Mouse (Mus musculus) hindbrain, embryonic 12.5 days (tissue): ENCODE results near the gene Ccsap. TPM values are rescaled to one million over a fixed set of nuclear protein-coding genes. Genes with fewer than 3 reads are reported as not detected.

Source experiments
- ATAC-seq: fragments of 200-750 bp; cut with Nextera tagmentation; 2 replicates; pipeline ENCODE4 v1.8.0; 2017; ENCODE audit warnings: moderate TSS enrichment; ENCODE audit not compliant: low FRiP score
- H3K27ac ChIP-seq: fragments of 300-500 bp; sonication (generic); 2 replicates; pipeline ENCODE4 v1.5.1; 2016; ENCODE audit warnings: mild to moderate bottlenecking
- H3K27me3 ChIP-seq: fragments of 300-500 bp; sonication (generic); 2 replicates; pipeline ENCODE4 v1.6.1; 2016; ENCODE audit warnings: mild to moderate bottlenecking
- H3K36me3 ChIP-seq: fragments of 300-500 bp; sonication (generic); 2 replicates; pipeline ENCODE4 v1.6.1; 2016; ENCODE audit warnings: mild to moderate bottlenecking
- H3K4me1 ChIP-seq: fragments of 300-500 bp; sonication (generic); 2 replicates; pipeline ENCODE4 v1.6.1; 2016
- H3K4me2 ChIP-seq: fragments of 300-500 bp; sonication (generic); replicated peaks from 2 replicates; pipeline ENCODE4 v1.6.1; 2016; ENCODE audit warnings: mild to moderate bottlenecking
- H3K4me3 ChIP-seq: fragments of 300-500 bp; sonication (generic); 2 replicates; pipeline ENCODE4 v1.5.1; 2016; ENCODE audit warnings: mild to moderate bottlenecking
- H3K9ac ChIP-seq: fragments of 300-500 bp; sonication (generic); 2 replicates; pipeline ENCODE4 v1.6.1; 2016; ENCODE audit warnings: mild to moderate bottlenecking, moderate library complexity
- H3K9me3 ChIP-seq: fragments of 300-500 bp; sonication (generic); replicated peaks from 2 replicates; pipeline ENCODE4 v1.6.1; 2016; ENCODE audit warnings: mild to moderate bottlenecking
- WGBS: fragments of 180-500 bp; shearing (Covaris S2); methylation state at CpG from one replicate; pipeline ENCODE4 v1.1.7; 2016; 5-methylcytosine and 5-hydroxymethylcytosine counted together
- polyA plus RNA-seq: library from polyadenylated mRNA; unstranded; fragments of >200 nt; fragmentation: Nextera tagmentation; extraction: Ambion mirVana; gene quantifications from 2 replicates; pipeline ENCODE4 v1.2.1, GENCODE M21; 2016

The Ccsap gene
- polyA plus RNA-seq, 1 experiment from 2014 or later = 6.8 TPM

DNA sequence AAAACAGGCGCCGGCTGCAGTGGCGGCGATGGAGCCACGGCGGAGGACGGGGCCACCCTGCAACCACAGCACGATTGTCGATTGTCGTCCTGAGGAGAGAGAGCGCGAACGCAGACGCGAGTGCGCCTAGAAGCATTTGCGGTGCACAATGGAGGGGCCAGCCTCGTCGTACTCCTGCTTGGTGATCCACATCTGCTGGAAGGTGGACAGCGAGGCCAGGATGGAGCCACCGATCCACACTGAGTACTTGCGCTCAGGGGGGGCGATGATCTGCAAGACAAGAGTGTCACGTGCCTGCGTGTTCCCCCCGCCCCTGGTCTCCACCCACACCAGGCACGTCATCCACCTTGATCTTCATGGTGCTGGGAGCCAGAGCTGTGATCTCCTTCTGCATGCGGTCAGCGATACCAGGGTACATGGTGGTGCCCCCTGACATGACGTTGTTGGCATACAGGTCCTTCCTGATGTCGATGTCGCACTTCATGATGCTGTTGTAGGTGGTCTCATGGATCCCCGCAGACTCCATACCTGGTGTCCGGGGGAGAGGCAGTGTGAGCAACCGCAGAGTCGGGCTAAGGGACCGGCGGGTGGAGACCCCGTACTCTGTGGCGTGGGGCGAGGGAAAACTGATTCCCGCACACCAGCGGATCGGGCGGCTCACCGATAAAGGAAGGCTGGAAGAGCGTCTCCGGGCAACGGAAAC is 32.0 kb upstream of the Ccsap start:
- under 1% methylated on average over 49 of the region's 49 CpGs for WGBS
- H3K9me3 ChIP-seq = no peaks in the 10 kb centered on the region
- H3K4me3 ChIP-seq = peak overlapping the region; percentile 39
- H3K27ac ChIP-seq = no peak overlapping the region
- no peaks in the 10 kb centered on the region for H3K36me3 ChIP-seq
- peak; percentile 75 for ATAC-seq
- H3K27me3 ChIP-seq = peaks cover 88% of the 10 kb centered on the region
- peak overlapping the region; percentile 51 for H3K9ac ChIP-seq
- H3K4me1 ChIP-seq = peaks cover 20% of the 10 kb centered on the region
- peak overlapping the region; percentile 62 for H3K4me2 ChIP-seq

DNA sequence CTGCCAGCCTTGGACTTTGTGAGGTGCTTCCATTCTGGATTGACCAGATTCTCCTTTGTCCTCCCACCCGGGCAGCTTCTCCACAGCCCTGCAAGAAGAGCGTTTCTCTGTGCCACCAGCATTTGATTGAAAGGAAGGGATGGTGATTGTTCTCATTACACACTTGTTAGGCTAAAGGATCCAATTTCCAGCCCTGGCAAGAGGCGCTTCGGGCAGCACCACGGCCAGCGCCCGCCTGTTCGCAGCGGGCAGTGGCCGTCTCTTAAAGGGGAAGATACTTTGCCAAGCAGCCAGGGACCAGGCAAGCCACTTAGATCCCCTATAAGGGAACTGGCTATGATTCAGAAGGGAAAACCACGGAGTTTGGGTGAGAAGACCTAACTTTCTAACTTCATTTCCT is 31.3 kb upstream of the Ccsap start:
- Histone ChIP-seq H3K9me3 (no peaks in the 10 kb centered on the region), H3K27me3 (peaks cover 84% of the 10 kb centered on the region), H3K27ac (no peak overlapping the region), H3K9ac (peak overlapping the region; percentile 51; the same call in 1 of the 2 replicates), H3K4me2 (peak overlapping the region; percentile 62), H3K36me3 (no peaks in the 10 kb centered on the region), H3K4me1 (peaks cover 20% of the 10 kb centered on the region), H3K4me3 (peak overlapping the region; percentile 39)
- WGBS = under 1% methylated on average over 11 of the region's 11 CpGs
- ATAC-seq = no peak

DNA sequence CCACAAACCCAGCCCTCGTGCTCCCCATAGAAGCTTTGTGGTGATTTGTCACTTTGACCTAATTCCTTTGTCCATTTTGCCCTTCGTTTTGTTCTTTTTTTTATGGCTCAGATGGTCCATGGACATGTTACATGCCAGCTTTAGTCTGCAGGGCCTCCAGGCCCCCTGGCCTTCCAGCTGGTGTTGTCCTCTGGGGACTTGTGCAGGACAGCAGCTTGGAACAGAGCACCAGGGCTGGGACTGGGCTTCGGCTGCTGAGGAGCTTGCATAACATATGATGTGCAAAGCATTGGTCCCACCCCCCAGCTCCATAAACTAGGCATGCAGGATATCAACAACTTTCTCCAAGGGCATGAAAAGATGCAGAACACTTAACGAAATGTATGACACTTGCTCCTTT is 29.8 kb upstream of the Ccsap start:
- Histone ChIP-seq H3K27ac (no peak overlapping the region), H3K9ac (no peak overlapping the region), H3K27me3 (peaks cover 79% of the 10 kb centered on the region), H3K4me1 (peaks cover 23% of the 10 kb centered on the region), H3K9me3 (no peaks in the 10 kb centered on the region), H3K4me2 (no peak overlapping the region), H3K36me3 (no peaks in the 10 kb centered on the region), H3K4me3 (no peak overlapping the region)
- WGBS = 68% methylated on average over 4 of the region's 4 CpGs
- ATAC-seq = no peak

- Histone ChIP-seq H3K36me3 (no peaks in the 10 kb centered on the region), H3K9ac (no peak overlapping the region), H3K4me3 (no peak overlapping the region), H3K4me1 (peaks cover 31% of the 10 kb centered on the region), H3K4me2 (no peak overlapping the region), H3K27ac (no peak overlapping the region), H3K27me3 (peaks cover 67% of the 10 kb centered on the region), H3K9me3 (no peaks in the 10 kb centered on the region)
- no peak for ATAC-seq
- WGBS = 87% methylated on average over 2 of the region's 2 CpGs
These were observed 27.9 kb upstream of the Ccsap start for GRCm38 (mm10) chr8:123887956-123888355.

DNA sequence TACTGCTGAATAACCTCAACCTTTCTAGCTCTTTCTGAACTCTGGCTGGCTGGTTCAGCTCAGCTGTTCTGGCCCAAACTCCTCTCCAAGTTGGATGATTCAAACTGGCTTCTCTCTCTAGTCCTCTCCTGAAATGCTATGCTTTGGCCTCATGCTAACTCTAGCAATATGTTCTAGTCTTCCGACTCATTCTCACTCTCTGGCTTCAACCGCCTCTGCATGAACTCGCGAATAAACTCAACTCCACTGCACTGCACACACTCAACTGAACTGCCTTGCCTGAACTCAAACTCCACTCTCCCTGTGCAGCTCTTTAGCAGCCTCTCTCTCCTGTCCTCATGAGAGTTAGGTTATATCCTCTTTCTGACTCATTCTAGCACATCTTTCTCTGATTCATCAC is 27.2 kb upstream of the Ccsap start:
- H3K9ac ChIP-seq = no peak overlapping the region
- no peaks in the 10 kb centered on the region for H3K9me3 ChIP-seq
- no peak overlapping the region for H3K4me2 ChIP-seq
- peaks cover 24% of the 10 kb centered on the region for H3K4me1 ChIP-seq
- H3K4me3 ChIP-seq = no peak overlapping the region
- no peak overlapping the region for H3K27ac ChIP-seq
- 97% methylated on average over 4 of the region's 4 CpGs for WGBS
- no peaks in the 10 kb centered on the region for H3K36me3 ChIP-seq
- peaks cover 60% of the 10 kb centered on the region for H3K27me3 ChIP-seq
- no peak for ATAC-seq

GRCm38 (mm10) chr8:123884721-123885565 is 24.9 kb upstream of the Ccsap start:
- peak overlapping the region; percentile 32; the same call in 1 of the 2 replicates for H3K9ac ChIP-seq
- H3K9me3 ChIP-seq = no peaks in the 10 kb centered on the region
- WGBS = 9% methylated on average over 13 of the region's 14 CpGs
- no peaks in the 10 kb centered on the region for H3K36me3 ChIP-seq
- H3K4me1 ChIP-seq = peaks cover 11% of the 10 kb centered on the region
- peaks cover 41% of the 10 kb centered on the region for H3K27me3 ChIP-seq
- H3K27ac ChIP-seq = peak overlapping the region; percentile 60; the same call in 1 of the 2 replicates
- peak overlapping the region; percentile 22 for H3K4me2 ChIP-seq
- peak; percentile 73 for ATAC-seq
- H3K4me3 ChIP-seq = no peak overlapping the region

DNA sequence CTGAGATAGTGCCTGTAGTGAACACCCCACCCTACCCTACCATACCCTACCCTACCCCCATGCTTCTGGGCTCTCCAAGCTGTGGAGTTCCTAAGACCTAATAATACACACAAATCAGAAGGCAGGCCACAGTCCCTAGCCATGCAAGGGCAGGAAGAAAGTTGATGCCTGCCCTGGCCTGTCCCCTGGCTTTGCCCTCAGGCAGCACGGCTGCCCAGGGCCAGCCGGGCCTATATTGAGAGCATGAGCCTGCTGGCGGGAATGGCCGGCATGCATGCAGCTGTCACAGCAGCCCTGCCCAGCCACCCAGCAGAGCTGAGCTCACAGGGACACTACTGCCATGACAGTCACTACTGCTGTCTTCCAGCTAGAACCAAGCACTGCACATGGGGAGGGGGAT is 23.1 kb upstream of the Ccsap start:
- 66% methylated on average over 4 of the region's 4 CpGs for WGBS

DNA sequence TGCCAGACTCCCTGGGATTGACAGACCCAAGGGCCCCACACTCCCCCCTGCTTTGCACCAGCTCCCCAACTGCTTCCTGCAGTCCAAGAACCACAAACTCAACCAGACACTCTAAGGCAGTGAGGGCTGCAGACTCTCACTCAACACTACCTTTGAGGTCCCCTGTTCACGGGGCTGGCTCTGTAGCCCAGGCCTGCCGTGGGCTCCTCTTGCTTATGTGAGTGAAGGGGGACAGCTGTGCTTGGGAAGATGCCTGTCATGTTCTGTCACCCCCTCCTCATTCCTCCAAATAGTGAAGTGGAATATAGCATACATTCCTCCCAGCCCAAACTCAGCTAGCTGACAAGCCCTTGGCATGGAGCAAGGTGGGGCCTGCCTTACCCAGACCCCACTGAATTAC is 22.4 kb upstream of the Ccsap start:
- no peak overlapping the region for H3K4me2 ChIP-seq
- H3K27ac ChIP-seq = no peak overlapping the region
- H3K4me3 ChIP-seq = no peak overlapping the region
- 70% methylated on average over 2 of the region's 2 CpGs for WGBS
- H3K36me3 ChIP-seq = no peaks in the 10 kb centered on the region
- peaks cover 27% of the 10 kb centered on the region for H3K27me3 ChIP-seq
- no peak overlapping the region for H3K9ac ChIP-seq
- ATAC-seq = no peak
- H3K4me1 ChIP-seq = peaks cover 14% of the 10 kb centered on the region
- H3K9me3 ChIP-seq = no peaks in the 10 kb centered on the region

More for the DNA sequence above, 23.1 kb upstream of the Ccsap start:
- no peak overlapping the region for H3K4me3 ChIP-seq
- H3K9me3 ChIP-seq = no peaks in the 10 kb centered on the region
- no peak overlapping the region for H3K9ac ChIP-seq
- ATAC-seq = no peak
- peaks cover 14% of the 10 kb centered on the region for H3K4me1 ChIP-seq
- peaks cover 27% of the 10 kb centered on the region for H3K27me3 ChIP-seq
- no peak overlapping the region for H3K4me2 ChIP-seq
- no peak overlapping the region for H3K27ac ChIP-seq
- H3K36me3 ChIP-seq = no peaks in the 10 kb centered on the region

- WGBS = 57% methylated on average over 4 of the region's 4 CpGs
- ATAC-seq = no peak
These were observed 20.9 kb upstream of the Ccsap start for GRCm38 (mm10) chr8:123880821-123881350.

DNA sequence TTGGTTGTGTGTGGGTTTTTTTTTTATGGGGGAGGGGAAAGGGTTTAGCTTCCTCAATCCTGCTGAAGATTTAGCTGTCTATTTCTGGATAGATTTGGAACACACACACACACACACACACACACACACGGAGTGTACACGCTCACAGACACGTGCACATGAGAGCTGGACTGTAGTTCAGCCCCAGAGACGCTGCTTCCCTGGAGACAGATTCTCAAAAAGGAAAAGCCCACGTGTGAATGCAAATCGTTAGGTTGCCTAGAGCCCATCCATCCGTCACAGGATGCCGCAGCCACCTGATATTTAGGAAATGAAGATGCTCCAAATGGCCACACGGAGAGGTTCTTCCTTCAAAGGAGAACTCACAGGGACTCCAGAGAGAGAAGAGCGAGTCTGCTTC is 20.3 kb upstream of the Ccsap start:
- 71% methylated on average over 10 of the region's 10 CpGs for WGBS
- ATAC-seq = no peak

More at GRCm38 (mm10) chr8:123880821-123881350, 20.9 kb upstream of the Ccsap start:
- Histone ChIP-seq H3K4me1 (peaks cover 14% of the 10 kb centered on the region), H3K36me3 (no peaks in the 10 kb centered on the region), H3K4me3 (no peak overlapping the region), H3K9ac (no peak overlapping the region), H3K4me2 (no peak overlapping the region), H3K27me3 (peaks cover 17% of the 10 kb centered on the region), H3K27ac (no peak overlapping the region), H3K9me3 (no peaks in the 10 kb centered on the region)

DNA sequence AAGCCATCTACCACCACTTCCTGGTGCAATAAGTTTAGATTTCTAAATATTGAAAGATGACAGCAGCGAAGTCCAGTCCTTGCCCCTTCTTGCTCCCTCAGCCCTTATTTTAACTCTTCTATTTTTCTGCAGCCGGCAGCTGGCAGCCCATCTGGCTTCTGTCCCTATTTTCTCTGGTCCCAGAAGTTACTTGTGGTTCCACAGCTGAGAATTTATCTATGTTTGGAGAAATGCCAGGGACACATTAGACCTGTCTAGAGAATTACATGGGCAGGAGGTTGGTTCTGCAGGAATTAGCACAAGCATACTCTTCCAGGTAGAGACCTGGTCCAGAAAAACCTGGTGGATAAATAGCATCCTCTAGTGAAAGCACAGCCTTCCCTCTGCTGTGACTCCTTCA is 17.9 kb upstream of the Ccsap start:
- Histone ChIP-seq H3K27me3 (0 out of 2 replicates have a peak, but pooled peaks cover 4% of the 10 kb centered on the region), H3K4me2 (no peak overlapping the region), H3K27ac (no peak overlapping the region), H3K36me3 (no peaks in the 10 kb centered on the region), H3K9ac (no peak overlapping the region), H3K4me3 (no peak overlapping the region), H3K9me3 (no peaks in the 10 kb centered on the region), H3K4me1 (peaks cover 2% of the 10 kb centered on the region; the same call in 1 of the 2 replicates)
- no peak for ATAC-seq
- 84% methylated on average over 2 of the region's 2 CpGs for WGBS

More for the DNA sequence above, 20.3 kb upstream of the Ccsap start:
- H3K27me3 ChIP-seq = peaks cover 11% of the 10 kb centered on the region
- H3K36me3 ChIP-seq = no peaks in the 10 kb centered on the region
- no peak overlapping the region for H3K27ac ChIP-seq
- H3K4me3 ChIP-seq = no peak overlapping the region
- no peaks in the 10 kb centered on the region for H3K9me3 ChIP-seq
- peaks cover 14% of the 10 kb centered on the region for H3K4me1 ChIP-seq
- H3K4me2 ChIP-seq = no peak overlapping the region
- no peak overlapping the region for H3K9ac ChIP-seq

DNA sequence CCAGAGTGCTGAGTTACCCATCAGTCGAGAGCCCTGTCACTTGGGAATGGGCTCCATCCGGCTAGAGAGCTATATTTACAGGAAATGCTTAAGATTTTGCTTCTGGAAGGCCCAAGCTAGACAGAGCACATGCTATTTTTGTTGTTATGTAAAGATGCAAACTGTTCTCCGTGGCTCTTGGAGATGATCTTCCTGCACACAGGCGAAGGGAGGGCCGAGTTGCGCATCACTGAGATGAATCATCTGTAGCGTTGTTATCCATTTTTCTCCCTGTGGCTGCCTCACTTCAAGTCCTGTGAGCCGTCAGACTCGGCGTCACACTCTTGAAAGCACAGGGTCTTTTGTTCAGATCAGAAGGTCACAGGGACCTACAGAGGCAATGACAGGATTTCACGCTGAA is 14.3 kb upstream of the Ccsap start:
- Histone ChIP-seq H3K27ac (no peak overlapping the region), H3K9me3 (no peaks in the 10 kb centered on the region), H3K9ac (no peak overlapping the region), H3K27me3 (no peaks in the 10 kb centered on the region), H3K4me2 (no peak overlapping the region), H3K36me3 (no peaks in the 10 kb centered on the region), H3K4me3 (no peak overlapping the region), H3K4me1 (peaks cover 2% of the 10 kb centered on the region; the same call in 1 of the 2 replicates)
- WGBS = 84% methylated on average over 11 of the region's 11 CpGs
- no peak for ATAC-seq
